Mouse (Mus musculus) myocyte (in vitro differentiated cells): Measurements from ENCODE around the gene Gm21870. TPM values are rescaled to one million over a fixed set of nuclear protein-coding genes. Genes with fewer than 3 reads are reported as not detected.
"Not testable (repeated sequence)": the region's sequence is repeated elsewhere in the genome, so short reads cannot be mapped to it uniquely, and the experiment has no call there.

Experiments used
- H3K27me3 ChIP-seq: one replicate; pipeline ENCODE4 v1.6.1; 2011; ENCODE audit not compliant: control insufficient read depth, insufficient read depth, insufficient read length
- H3K36me3 ChIP-seq: one replicate; pipeline ENCODE4 v1.6.1; 2011; ENCODE audit not compliant: control insufficient read depth, insufficient read depth
- H3K4me2 ChIP-seq: one replicate; pipeline ENCODE4 v1.6.1; 2011; ENCODE audit warnings: low read depth, control low read depth
- H3K4me3 ChIP-seq: one replicate; pipeline ENCODE4 v1.5.1; 2011; ENCODE audit warnings: mild to moderate bottlenecking, control low read depth, moderate library complexity
- H3K79me2 ChIP-seq: one replicate; pipeline ENCODE4 v1.6.1; 2011; ENCODE audit not compliant: control insufficient read depth, insufficient read depth
- H3ac ChIP-seq: one replicate; pipeline ENCODE4 v1.6.1; 2011; ENCODE audit not compliant: control insufficient read depth, insufficient read length
- polyA plus RNA-seq: library from polyadenylated mRNA; unstranded; fragments of >200 nt; fragmentation: generic; extraction: Trizol; gene quantifications from one replicate; pipeline ENCODE4 v1.2.1, GENCODE M21; 2012; ENCODE audit warnings: missing spikeins

The Gm21870 gene
- polyA plus RNA-seq, result not detected

- not testable (repeated sequence) for H3K79me2 ChIP-seq, H3K27me3 ChIP-seq, H3K36me3 ChIP-seq, H3K4me3 ChIP-seq, H3ac ChIP-seq, H3K4me2 ChIP-seq
Measured at GRCm38 (mm10) chrX:33986716-33987115, at the start of gene Gm21870. TSS of gene Gm21870 (minus strand) at chrX:33986816.

- H3K4me3 ChIP-seq, result not testable (repeated sequence)
Measured at GRCm38 (mm10) chrX:33956440-33956839, 30.2 kb downstream of the Gm21870 start, which contains the start of gene Btbd35f6. TSS of gene Btbd35f6 (minus strand) at chrX:33956540.

More at GRCm38 (mm10) chrX:33956440-33956839, 30.2 kb downstream of the Gm21870 start, which contains the start of gene Btbd35f6:
- not testable (repeated sequence) for H3ac ChIP-seq, H3K27me3 ChIP-seq, H3K36me3 ChIP-seq, H3K4me2 ChIP-seq, H3K79me2 ChIP-seq

Other genes starting within 250 kb of the Gm21870 start
- gene Btbd35f6, start 30.3 kb downstream of the Gm21870 start, polyA plus RNA-seq, result not detected
- gene Btbd35f9, start 174.7 kb upstream of the Gm21870 start, polyA plus RNA-seq, result not detected